Mouse (Mus musculus) 3134 (cell line): ENCODE results near the gene Shkbp1.

ENCODE experiments used
- DNase-seq: peaks from one replicate; pipeline ENCODE4 v3.0.0-alpha.2; 2011; ENCODE audit warnings: low spot score; ENCODE audit not compliant: insufficient read length; ENCODE audit errors: extremely low read depth

Shkbp1 gene

GRCm38 (mm10) chr7:27334405-27334911 is 21.4 kb downstream of the Shkbp1 start:
- no peak for DNase-seq

DNA sequence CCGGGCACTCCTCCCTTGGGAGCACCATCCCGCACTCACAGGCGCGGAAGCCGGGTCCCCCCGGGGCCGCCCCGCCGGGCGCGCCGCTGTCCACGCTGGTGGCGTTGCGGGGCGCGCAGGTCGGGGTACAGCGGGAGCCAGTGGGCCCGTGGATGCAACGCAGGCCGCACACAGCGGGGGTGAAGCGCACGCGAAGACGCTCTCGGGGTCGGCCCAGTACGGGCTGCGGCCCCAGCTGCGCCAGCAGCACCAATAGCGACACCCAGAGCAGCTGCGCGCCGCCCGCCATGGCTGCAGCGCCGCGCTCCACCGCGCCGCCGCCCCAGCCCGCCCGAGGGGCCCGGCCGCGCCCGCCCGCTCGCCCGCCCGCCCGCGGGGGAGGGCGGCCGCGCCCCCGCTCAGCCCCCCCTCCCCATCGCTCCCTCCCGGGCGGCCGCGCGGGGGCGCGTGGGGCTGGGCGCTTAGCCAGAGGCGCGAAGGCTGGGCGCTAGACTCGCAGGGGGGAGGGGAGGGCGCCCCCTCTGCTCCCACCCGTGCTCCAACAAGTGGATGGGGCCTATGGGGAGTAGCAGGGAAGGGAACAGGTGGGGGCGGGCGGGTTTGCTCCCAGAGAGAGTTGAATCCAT is 22.4 kb downstream of the Shkbp1 start:
- DNase-seq: no peak

- DNase-seq: peak; percentile 89
These were observed 23.2 kb downstream of the Shkbp1 start for GRCm38 (mm10) chr7:27332353-27333199.

GRCm38 (mm10) chr7:27331854-27332253 is 24.0 kb downstream of the Shkbp1 start:
- DNase-seq: no peak

GRCm38 (mm10) chr7:27331541-27331851 is 24.3 kb downstream of the Shkbp1 start:
- no peak for DNase-seq

- DNase-seq: peak; percentile 89
These were observed 24.9 kb downstream of the Shkbp1 start for GRCm38 (mm10) chr7:27330709-27331540.

GRCm38 (mm10) chr7:27329981-27330380 is 25.8 kb downstream of the Shkbp1 start:
- no peak for DNase-seq

DNA sequence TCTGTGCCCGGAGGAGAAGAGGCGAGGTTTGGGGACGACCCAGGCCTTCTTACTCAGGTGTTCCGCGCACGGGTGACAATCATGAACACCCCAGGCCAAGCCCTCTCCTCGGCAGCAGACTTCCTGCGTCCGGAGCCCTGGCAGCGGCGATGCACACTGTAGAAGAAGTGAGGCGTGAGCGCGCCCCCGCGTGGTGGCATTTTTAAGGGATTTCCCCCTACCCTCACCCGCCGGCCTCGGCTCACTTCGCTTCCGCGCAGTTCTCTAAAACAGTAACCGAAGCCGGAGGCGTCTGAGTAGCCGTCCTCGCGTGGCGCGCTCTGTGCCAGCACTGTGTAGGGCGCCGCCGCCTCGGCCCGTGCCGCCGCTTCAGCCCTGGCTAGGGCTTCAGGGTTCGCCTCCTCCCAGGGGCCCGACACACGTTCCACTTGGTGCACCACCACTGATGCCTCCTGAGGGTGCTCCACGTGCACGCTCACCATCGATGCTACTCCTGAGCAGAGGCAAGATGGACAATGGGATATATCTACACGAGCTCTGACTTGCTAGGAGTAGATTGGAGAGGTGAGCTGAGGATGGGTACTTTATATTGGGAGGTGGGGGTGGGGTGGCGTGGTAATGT is 26.4 kb downstream of the Shkbp1 start:
- DNase-seq: no peak

DNA sequence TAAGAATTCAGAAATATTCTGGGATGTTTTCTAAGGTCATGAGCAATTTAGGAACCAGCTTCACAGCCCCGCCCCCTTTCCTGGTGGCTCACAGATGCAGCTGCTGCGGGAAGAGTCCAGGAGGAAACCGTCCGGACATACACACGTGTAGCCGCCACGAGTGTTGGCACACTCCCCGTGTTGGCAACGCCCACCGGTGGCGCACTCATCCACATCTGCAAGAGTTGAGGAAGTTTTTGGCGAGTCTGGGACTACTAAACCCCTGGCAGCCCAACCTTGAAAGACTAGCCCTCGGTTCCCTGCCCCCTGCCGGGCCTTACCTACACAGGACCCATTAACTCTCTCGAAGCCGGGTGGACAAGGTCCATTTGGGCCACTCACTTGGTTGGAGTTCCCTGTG is 27.2 kb downstream of the Shkbp1 start:
- no peak for DNase-seq

DNA sequence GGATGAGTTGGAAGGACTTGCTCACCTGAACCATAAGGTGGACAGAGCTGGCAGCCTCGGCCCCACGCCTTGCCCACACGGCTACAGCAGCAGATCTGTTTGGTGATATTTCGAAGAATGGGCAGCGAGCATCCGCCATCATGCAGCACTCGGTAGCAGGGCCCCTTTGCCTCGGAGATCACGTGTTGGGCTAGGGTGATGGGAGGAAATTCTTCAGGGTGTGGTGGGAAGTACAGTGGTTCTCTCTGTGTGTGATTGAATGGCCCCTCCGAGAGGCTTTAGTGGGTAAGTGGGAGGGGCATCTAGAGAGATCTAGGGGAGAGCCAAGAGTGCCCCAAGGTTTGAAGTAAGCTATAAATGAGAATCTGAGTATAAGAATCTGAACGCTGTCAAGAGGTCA is 27.7 kb downstream of the Shkbp1 start:
- no peak for DNase-seq

- no peak for DNase-seq
These were observed 28.3 kb downstream of the Shkbp1 start for GRCm38 (mm10) chr7:27327500-27327899.

DNA sequence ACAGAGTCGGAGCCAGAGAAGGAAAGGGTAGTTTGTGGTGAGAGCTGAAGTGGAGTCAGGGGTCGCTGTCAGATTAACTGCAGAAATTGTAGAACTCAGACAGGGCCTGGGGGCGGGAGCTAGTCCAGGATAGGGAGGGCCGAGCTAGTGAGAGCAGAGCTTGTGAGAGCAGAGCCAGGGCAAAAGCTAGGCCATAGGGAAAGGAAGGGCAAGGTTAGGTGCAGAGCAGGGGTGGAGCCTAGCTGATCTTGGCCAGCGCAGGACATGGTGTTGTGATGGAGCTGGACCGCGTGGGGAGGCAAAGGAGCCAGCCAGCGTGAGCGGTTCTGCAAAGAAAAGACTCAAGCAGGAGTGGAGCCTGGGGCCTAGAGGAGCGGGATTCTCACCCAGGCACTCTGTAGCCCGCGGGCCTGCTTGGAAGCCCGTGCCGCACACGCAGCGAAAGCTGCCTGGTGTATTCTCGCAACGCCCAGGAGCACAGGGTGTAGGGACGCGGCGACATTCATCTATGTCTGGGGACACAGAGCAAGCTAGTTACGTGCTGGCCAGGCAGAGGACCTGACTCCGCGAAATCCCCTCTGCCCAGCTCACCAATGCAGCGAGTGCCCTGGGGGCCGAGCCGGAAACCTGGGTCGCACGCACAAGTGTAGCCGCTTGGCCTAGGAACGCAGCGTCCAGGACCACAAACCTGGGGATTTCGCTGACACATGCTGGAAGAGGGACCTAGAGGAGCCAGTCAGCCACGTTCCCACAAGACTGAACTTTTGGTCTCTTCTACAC is 29.5 kb downstream of the Shkbp1 start:
- DNase-seq: no peak

- peak; percentile 84 for DNase-seq
These were observed 30.1 kb downstream of the Shkbp1 start for GRCm38 (mm10) chr7:27325697-27326096.

DNA sequence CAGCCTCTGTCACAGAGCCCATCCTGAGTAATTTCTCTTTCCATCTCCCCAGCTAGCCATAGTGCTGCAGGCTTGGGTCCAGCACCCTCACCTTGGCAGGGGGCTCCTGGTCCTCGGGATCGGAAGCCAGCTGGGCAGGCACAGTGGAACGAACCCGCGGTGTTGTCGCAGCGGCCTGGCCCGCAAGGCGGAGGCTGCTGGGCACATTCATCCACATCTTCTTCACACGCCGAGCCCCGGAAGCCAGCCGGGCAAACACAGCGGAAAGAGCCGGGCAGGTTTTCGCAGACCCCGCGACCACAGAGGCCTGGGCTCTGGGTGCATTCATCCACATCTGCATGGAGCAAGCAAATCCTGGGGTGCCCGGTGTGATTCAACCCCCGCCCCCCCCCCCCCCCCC is 30.9 kb downstream of the Shkbp1 start:
- no peak for DNase-seq

GRCm38 (mm10) chr7:27324161-27324560 is 31.7 kb downstream of the Shkbp1 start:
- DNase-seq: no peak

GRCm38 (mm10) chr7:27323001-27323400 is 32.8 kb downstream of the Shkbp1 start:
- DNase-seq: no peak

DNA sequence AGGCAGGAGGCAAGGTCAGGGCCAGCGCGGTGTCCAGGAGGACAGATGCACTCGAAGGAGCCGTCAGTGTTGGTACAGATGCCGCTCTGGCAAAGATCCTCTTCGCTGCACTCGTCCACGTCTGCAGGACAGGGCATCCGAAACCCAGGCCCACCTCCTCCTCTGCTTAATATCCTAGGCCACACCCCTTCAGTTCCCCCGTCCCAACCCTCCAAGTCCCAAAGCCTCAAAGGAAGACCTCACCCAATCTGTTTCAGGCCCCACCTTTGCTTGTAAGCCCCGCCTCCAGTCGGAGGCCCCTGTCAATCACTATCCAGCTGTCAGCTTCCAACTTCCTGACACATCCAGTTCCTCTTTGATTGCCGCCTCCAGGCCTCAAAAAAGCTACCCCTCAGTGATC is 33.5 kb downstream of the Shkbp1 start:
- DNase-seq: no peak

DNA sequence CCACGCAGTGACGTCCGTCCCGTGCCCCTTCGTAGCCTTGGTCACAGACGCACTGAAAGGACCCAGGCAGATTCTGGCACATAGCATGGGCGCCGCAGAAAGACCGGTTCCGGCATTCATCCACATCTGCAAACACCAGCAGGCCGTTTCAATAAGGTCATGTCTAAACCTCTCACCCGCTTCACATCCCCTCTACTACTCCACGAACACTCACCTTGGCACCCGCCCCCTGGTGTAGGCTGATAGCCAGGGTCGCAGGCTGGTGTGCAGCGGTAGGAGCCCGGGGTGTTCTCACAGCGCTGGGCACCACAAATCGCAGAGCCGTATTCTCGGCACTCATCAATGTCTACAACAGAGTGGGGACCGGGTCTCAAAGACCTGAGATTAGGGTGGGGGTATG is 36.4 kb downstream of the Shkbp1 start:
- no peak for DNase-seq

DNA sequence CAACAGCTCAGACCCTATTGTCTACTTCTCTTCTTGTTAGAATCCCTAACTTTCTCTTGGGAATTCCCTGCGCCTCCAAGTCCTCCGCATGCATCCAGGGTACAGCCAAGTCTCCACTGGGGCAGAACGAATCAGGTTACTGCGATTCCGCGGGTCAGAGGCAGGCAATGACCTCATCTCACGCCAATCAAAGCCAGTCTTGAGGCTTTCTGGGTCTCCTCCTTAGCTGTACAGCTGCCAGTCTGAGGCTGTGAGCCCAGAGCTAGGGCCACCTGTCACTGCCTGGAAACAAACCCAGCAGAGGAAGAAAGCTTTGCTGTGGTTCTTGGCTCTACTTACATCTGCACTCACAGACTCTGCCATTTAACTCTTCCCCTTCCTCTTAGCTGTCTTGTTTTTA is 39.9 kb downstream of the Shkbp1 start:
- DNase-seq: no peak

GRCm38 (mm10) chr7:27314393-27314792 is 41.4 kb downstream of the Shkbp1 start:
- no peak for DNase-seq
